Mouse (Mus musculus): ENCODE results near the gene Slc25a30.
"Not testable (repeated sequence)": the region's sequence is repeated elsewhere in the genome, so short reads cannot be mapped to it uniquely, and the experiment has no call there.

Slc25a30 gene

GRCm38 (mm10) chr14:75791372-75791771 lies 4.5 kb upstream of the Slc25a30 start:
- no peak for DNase-seq (ENCODE audit: low spot score in 2 of 2)

DNA sequence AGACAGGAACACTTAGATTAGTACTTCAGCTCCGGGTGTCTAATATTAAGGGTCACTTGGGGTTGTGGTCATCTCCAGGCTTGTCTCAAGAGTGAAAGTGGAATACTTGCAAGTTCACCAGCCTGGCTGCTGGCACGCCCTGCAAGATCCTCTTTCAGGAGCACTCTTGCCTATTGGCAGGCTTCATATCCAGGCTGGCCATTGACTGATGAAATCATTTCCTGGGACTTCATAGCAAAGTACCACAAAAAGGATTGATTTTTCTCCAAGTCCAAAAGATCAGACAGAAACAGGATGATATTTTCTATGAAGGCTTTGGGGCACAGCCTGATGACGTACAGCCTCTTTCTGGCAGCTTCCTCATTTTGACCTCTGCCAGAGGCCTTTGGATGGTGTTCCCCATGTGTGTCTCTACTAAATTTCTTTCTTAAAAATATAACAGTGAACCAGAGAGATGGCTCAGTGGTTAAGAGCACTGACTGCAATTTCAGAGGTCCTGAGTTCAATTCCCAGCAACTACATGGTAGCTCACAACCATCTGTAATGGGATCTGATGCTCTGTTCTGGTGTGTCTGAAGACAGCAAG lies 3.7 kb upstream of the Slc25a30 start:
- DNase-seq (ENCODE audit: low spot score in 2 of 2), result no peak

DNA sequence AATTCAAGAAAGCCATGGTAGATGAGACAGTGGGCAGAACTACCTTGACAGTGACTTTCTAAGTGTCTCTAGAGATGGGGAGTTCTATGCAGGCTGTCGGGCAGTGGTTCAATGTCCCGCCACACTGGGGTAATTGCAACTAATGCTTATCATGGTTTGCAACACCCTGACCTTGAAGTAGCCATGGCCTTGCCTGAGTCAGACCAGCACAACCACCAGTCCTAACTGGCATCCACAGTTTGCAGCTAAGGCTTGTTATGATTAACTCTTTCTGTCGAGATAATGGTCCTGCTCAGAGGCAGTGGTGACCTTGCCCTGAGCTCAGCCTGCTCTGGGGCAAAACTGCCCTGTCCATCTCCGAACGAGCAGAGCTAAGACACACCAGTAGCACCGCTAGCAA lies 2.5 kb upstream of the Slc25a30 start:
- no peak for DNase-seq (ENCODE audit: low spot score in 2 of 2)

- DNase-seq (ENCODE audit: low spot score in 2 of 2), result no peak
Observed at GRCm38 (mm10) chr14:75787794-75788175, 948 bp upstream of the Slc25a30 start.

GRCm38 (mm10) chr14:75786424-75786867 lies 391 bp downstream of the Slc25a30 start:
- no peak for DNase-seq (ENCODE audit: low spot score in 2 of 2)

- DNase-seq (ENCODE audit: low spot score in 2 of 2), result no peak
Observed at GRCm38 (mm10) chr14:75779913-75780312, 6.9 kb downstream of the Slc25a30 start.

GRCm38 (mm10) chr14:75776637-75777036 lies 10.2 kb downstream of the Slc25a30 start:
- DNase-seq (ENCODE audit: low spot score in 2 of 2), result no peak

GRCm38 (mm10) chr14:75773431-75773830 lies 13.4 kb downstream of the Slc25a30 start:
- no peak for DNase-seq (ENCODE audit: low spot score in 2 of 2)

GRCm38 (mm10) chr14:75772407-75772806 lies 14.4 kb downstream of the Slc25a30 start:
- DNase-seq (ENCODE audit: low spot score in 2 of 2), result not testable (repeated sequence)

GRCm38 (mm10) chr14:75771101-75771501 lies 15.7 kb downstream of the Slc25a30 start:
- no peak for DNase-seq (ENCODE audit: low spot score in 2 of 2)

GRCm38 (mm10) chr14:75769334-75769733 lies 17.5 kb downstream of the Slc25a30 start:
- no peak for DNase-seq (ENCODE audit: low spot score in 2 of 2)

- DNase-seq (ENCODE audit: low spot score in 2 of 2), result no peak
Observed at GRCm38 (mm10) chr14:75768275-75768608, 18.6 kb downstream of the Slc25a30 start.

DNA sequence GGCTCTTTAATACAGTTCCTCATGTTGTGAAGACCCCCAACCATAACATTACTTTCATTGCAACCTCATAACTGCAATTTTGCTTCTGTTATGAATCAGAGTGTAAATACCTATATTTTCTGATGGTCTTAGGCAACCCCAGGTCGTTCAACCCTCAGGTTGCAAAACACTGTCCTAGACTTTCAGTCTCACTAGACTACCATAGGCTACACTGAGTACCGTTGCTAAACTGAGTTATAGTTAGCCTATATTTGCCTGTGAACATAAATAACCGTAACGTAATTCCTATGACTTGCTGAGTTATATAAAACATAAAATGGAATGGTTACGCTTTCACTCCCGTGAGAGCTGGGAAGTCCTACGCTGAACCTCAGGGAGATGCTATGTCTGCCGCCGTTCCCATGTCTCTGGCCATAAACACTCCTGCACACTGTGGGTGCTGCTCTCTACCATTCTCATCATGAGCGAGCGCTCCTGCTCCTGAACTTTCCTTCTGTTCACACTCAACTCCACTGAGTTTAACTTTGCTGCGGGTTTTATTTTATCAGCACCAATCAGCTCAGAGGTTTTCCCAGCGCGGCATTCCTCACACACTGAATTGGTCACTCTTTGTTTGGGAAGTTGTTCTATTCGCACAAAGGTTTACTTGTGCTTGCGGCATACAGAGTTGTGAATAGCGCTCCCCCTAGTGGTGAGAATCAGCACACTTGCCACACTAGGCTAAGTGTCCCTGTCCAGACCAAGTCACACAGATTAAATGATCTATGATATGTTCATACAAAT lies 19.2 kb downstream of the Slc25a30 start:
- peak; percentile 46 to 61 for DNase-seq (ENCODE audit: low spot score in 2 of 2)

DNA sequence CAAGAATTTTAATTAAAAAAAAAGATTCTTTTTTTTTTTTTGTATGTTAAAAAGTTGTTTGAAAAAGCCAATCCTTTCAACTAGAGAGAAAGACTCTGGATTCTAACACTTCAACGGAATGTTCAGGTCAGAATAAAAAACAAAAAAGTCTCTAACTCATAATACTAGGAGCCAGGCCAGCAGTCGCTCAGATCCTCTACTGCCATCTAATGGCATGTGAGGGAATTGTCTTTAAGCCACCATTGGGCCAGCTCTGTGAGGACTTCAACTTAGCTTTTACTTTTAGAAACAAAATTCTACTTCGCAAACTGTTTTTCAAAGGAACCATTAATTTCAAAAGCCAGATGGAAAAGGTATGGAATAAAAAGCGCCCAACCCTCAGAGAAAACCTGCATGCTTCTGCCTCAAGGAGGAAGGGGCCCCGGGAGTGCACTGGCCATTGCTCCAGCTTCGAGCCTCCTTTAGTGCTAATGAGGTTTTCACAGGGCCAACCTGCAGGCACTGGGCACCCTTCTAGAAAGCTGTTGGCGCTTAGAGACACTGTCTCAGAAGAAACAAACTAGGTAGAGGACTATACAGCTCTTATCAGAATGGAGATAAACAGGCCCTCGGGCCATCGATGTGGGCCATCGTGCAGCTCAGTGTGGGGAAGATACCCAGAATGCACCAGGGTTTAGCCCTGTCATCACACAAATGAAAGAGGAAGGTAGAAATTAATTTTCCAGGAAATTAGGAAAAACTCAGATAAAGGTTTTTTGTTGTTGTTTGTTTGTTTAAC lies 25.6 kb downstream of the Slc25a30 start:
- peak in 1 of 2 experiments; percentile 25 for DNase-seq (ENCODE audit: low spot score in 2 of 2)

- no peak for DNase-seq (ENCODE audit: low spot score in 2 of 2)
Observed at GRCm38 (mm10) chr14:75758401-75758800, 28.4 kb downstream of the Slc25a30 start.

DNA sequence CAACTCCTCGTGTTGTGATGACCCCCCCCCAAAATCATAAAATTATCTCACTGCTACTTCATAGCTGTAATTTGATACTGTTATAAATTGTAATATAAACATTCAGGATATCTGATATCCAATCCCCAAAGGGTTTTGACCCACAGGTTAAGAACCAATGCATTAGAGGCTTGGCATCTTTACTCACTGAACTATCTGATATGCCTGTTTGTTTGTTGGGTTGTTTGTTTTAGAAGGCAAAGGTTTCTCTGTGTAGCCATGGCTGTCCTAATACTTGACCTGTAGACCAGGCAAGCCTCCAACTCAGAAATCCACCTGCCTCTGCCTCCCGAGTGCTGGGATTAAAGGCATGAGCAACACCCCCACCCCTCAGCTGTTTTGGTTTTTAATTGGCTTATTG lies 29.0 kb downstream of the Slc25a30 start:
- DNase-seq (ENCODE audit: low spot score in 2 of 2), result no peak

GRCm38 (mm10) chr14:75756971-75757370 lies 29.9 kb downstream of the Slc25a30 start:
- DNase-seq (ENCODE audit: low spot score in 2 of 2), result no peak

- DNase-seq (ENCODE audit: low spot score in 2 of 2), result peak; percentile 94 to 97
Observed at GRCm38 (mm10) chr14:75753991-75754817, 32.6 kb downstream of the Slc25a30 start, which contains the start of gene Cog3. Gene Cog3 (minus strand): TSS chr14:75754517.

GRCm38 (mm10) chr14:75753206-75753605 lies 33.6 kb downstream of the Slc25a30 start:
- no peak for DNase-seq (ENCODE audit: low spot score in 2 of 2)

- DNase-seq (ENCODE audit: low spot score in 2 of 2), result no peak
Observed at GRCm38 (mm10) chr14:75751040-75751439, 35.8 kb downstream of the Slc25a30 start.

GRCm38 (mm10) chr14:75749123-75749522 lies 37.7 kb downstream of the Slc25a30 start:
- no peak for DNase-seq (ENCODE audit: low spot score in 2 of 2)

DNA sequence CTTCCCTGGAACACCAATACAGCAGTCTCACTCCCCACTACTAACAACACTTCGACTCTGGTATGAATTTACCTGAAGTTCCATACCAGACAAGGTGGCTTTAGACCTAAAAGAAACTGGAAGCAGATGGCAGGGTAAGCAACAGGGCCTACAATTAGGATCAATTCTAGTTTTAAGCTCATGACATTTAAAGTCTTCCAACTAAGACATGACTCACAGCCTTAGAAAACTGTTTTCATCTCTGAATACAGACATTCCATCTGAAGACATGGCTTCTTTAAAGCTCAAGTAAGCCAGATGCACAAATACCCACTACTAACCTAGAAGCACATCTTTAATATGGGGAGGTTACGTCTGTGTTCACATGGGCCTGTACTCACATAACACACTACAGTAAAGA lies 38.9 kb downstream of the Slc25a30 start:
- DNase-seq (ENCODE audit: low spot score in 2 of 2), result no peak
